Mouse (Mus musculus): ENCODE measurements at regions not wholly inside any gene's neighbourhood (a gene's known extent, or its start where the extent isn't known, plus 50 kb on each side); places are given as distances from the start of the nearest gene placed in this dataset.

DNA sequence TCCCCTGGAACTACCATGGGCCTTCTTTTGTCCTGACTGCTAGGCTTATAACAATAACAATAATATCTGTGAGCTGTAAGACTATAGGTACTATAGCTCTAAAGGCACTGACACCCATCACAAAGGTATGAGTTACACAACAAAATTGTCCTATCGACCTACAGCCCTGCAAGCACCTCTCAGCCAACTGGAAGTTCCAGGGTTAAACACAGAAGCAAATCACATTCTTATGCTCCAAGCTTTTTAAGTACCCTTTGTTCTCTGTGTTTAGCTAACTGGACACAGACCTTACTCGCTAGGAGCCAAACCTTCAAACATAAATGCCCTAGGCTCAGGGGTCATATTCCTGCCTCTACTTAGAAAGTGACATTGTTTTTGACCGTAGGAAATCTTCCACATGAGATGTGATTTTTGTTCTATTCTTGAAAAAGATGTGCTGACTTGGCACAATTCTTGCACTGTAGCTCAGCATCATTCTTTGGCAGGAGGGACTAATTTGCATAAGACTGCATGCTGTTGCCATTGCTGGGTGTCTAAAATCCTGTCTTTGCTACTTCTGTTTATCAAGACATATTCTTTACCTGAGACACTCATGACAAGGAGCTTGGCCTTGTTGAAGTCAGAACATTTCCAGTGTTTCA lies 66.8 kb upstream of the Tbl1x start:
- DNase-seq: no peak

- no peak for DNase-seq
Observed at GRCm38 (mm10) chrX:77446755-77447154, 64.1 kb upstream of the Tbl1x start.

DNA sequence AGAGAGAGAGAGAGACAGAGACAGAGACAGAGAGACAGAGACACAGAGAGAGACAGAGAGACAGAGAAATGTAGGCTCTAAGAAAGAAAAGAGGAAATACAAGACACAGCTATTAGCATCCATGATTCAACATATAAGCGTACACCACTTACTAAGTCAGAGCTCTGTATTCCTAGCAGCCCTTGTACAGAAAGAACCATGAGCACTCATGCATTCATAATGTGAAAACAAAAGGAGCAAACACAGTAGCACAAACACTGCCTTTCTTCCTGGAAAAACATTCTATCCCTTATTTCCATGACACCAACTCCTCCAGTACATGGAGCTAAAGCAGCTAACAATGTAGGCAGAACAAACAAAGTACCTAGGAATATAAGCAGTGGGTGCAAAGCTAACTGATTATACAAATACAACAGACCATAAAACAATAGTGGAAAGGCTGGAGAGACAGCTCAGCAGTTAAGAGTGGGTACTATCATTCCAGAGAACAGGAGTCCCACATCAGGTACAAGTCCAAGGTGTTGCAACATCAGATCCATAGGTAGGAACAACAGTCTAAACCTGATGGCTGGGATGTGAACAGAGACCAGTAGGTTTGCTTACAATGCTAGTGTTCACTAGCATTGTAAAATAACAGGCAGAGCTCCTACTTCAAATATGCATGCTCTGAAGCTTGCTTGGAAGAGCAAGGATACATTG lies 58.7 kb upstream of the Tbl1x start:
- no peak for DNase-seq
